Mouse (Mus musculus): Measurements from ENCODE around the gene Lmod2. TPM values are rescaled to one million over a fixed set of nuclear protein-coding genes. Genes with fewer than 3 reads are reported as not detected.

Gene Lmod2
- total and polyA plus RNA-seq, 3 experiments = 191 to 757 (median 691) TPM

DNA sequence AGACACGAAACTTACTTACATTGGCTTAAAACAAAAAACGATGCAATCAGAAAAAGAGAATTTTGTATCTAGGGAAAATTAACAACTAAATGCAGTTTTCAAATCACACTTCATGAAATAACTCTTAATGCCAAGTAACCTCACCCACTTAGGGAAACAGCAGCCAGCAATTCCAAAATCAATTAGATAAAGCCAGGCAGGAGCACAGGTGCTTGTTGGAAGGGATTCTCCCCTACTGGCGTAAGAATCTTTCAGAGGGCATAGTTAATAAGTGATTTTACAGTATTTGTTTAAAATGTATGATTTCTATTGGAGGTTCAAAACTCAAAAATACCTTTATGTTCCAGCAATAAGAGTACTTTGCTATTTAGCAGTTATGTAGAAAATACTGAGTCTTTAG is 45.4 kb downstream of the Lmod2 start:
- no peak for DNase-seq
- no peak for TF ChIP-seq POLR2A (IDR thresholded peaks at IDR 0.05; ENCODE audit: insufficient read depth, low read depth, low read length)
- TF ChIP-seq CTCF (IDR thresholded peaks at IDR 0.05) = no peak
- TF ChIP-seq EP300 (IDR thresholded peaks at IDR 0.05; ENCODE audit: insufficient read depth, low read depth, low read length) = no peak
- intact Hi-C loops (cut with DNase I) = no loop called here
- H3K9ac ChIP-seq (ENCODE audit: low read depth, low read length) = no peak overlapping the region
- H3K36me3 ChIP-seq (ENCODE audit: control insufficient read depth, insufficient read depth, low read length) = peaks cover 24% of the 10 kb centered on the region
- H3K27me3 ChIP-seq (ENCODE audit: control insufficient read depth, insufficient read depth, low read length) = no peaks in the 10 kb centered on the region
- no peak overlapping the region for H3K27ac ChIP-seq
- peaks cover 7% of the 10 kb centered on the region for H3K4me1 ChIP-seq (ENCODE audit: control insufficient read depth, insufficient read depth, low read length)
- H3K79me2 ChIP-seq (replicated peaks; ENCODE audit: control insufficient read depth, insufficient read depth, low read length) = peaks cover 6% of the 10 kb centered on the region
- no peak overlapping the region for H3K4me3 ChIP-seq
- 81% methylated on average over 3 of the region's 3 CpGs for WGBS

GRCm38 (mm10) chr6:24645346-24646053 is 47.9 kb downstream of the Lmod2 start:
- no peak for DNase-seq
- peaks cover 33% of the 10 kb centered on the region for H3K36me3 ChIP-seq (ENCODE audit: control insufficient read depth, insufficient read depth, low read length)
- intact Hi-C loops (cut with DNase I) = no loop called here
- peaks cover 8% of the 10 kb centered on the region for H3K4me1 ChIP-seq (ENCODE audit: control insufficient read depth, insufficient read depth, low read length)
- TF ChIP-seq CTCF (IDR thresholded peaks at IDR 0.05) (no peak), POLR2A (IDR thresholded peaks at IDR 0.05; ENCODE audit: insufficient read depth, low read depth, low read length) (no peak), EP300 (IDR thresholded peaks at IDR 0.05; ENCODE audit: insufficient read depth, low read depth, low read length) (no peak)
- H3K27ac ChIP-seq = no peak overlapping the region
- no peak overlapping the region for H3K4me3 ChIP-seq
- 86% methylated on average over 6 of the region's 6 CpGs for WGBS
- H3K79me2 ChIP-seq (replicated peaks; ENCODE audit: control insufficient read depth, insufficient read depth, low read length) = peaks cover 4% of the 10 kb centered on the region
- no peak overlapping the region for H3K9ac ChIP-seq (ENCODE audit: low read depth, low read length)
- no peaks in the 10 kb centered on the region for H3K27me3 ChIP-seq (ENCODE audit: control insufficient read depth, insufficient read depth, low read length)

DNA sequence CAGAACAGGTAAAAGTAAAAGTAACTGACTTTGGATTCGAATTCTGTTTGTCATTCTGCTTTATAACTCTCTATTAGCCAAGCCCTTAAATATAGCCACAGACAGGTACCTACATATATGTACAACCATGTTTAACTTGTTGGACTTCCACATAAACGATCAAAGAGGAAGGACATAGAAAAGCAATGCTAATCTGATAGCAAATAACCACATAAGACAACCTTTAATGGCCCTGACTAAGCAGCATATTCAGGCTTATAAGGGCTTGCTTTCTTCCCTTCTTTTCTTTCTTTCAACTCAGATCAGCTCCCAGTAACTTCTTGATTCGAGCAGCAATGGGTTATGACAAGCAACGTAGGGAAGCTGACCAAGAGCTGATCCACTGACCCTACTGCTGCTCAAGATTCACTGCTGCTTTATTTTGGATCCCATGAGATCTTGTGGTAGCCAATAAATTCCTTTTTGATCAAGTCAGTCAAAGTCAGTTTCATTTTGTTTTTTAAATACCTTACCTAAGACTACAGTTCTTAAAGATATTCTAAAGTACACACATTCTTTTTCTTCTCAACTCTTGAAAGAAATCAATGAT is 49.6 kb downstream of the Lmod2 start:
- Histone ChIP-seq H3K36me3 (ENCODE audit: control insufficient read depth, insufficient read depth, low read length) (peaks cover 36% of the 10 kb centered on the region), H3K4me3 (no peak overlapping the region), H3K9ac (ENCODE audit: low read depth, low read length) (no peak overlapping the region), H3K27me3 (ENCODE audit: control insufficient read depth, insufficient read depth, low read length) (no peaks in the 10 kb centered on the region), H3K79me2 (replicated peaks; ENCODE audit: control insufficient read depth, insufficient read depth, low read length) (peaks cover 8% of the 10 kb centered on the region), H3K4me1 (ENCODE audit: control insufficient read depth, insufficient read depth, low read length) (peaks cover 13% of the 10 kb centered on the region), H3K27ac (no peak overlapping the region)
- DNase-seq = no peak
- intact Hi-C loops (cut with DNase I) = no loop called here
- WGBS = 54% methylated on average over 4 of the region's 4 CpGs
- TF ChIP-seq CTCF (IDR thresholded peaks at IDR 0.05) (no peak), POLR2A (IDR thresholded peaks at IDR 0.05; ENCODE audit: insufficient read depth, low read depth, low read length) (no peak), EP300 (IDR thresholded peaks at IDR 0.05; ENCODE audit: insufficient read depth, low read depth, low read length) (no peak)

DNA sequence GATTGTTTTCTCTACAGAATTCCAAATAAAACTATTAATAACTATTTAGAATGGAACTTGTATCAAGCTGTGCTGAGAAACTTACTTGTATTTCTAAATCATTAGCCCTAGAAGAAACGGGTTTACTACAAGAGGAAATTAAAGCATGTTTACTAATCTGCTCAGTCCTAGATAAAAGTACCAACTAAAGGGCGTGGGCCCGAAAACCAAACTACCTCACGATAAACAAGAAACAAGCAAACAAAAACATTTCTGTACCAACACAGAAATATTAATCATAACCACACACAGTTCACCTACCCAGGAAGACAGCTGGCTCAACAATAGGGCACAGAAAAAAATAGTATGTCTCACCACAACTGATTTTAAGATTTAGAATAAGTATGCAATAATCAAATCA is 50.8 kb downstream of the Lmod2 start:
- peaks cover 10% of the 10 kb centered on the region for H3K79me2 ChIP-seq (replicated peaks; ENCODE audit: control insufficient read depth, insufficient read depth, low read length)
- TF ChIP-seq CTCF (IDR thresholded peaks at IDR 0.05) (no peak), POLR2A (IDR thresholded peaks at IDR 0.05; ENCODE audit: insufficient read depth, low read depth, low read length) (no peak), EP300 (IDR thresholded peaks at IDR 0.05; ENCODE audit: insufficient read depth, low read depth, low read length) (no peak)
- H3K27ac ChIP-seq = no peak overlapping the region
- H3K9ac ChIP-seq (ENCODE audit: low read depth, low read length) = no peak overlapping the region
- DNase-seq = no peak
- no peaks in the 10 kb centered on the region for H3K27me3 ChIP-seq (ENCODE audit: control insufficient read depth, insufficient read depth, low read length)
- intact Hi-C loops (cut with DNase I) = no loop called here
- H3K36me3 ChIP-seq (ENCODE audit: control insufficient read depth, insufficient read depth, low read length) = peaks cover 33% of the 10 kb centered on the region
- no peak overlapping the region for H3K4me3 ChIP-seq
- peaks cover 11% of the 10 kb centered on the region for H3K4me1 ChIP-seq (ENCODE audit: control insufficient read depth, insufficient read depth, low read length)
- WGBS = 66% methylated on average over 4 of the region's 4 CpGs

- WGBS = 50% methylated on average over 3 of the region's 3 CpGs
- intact Hi-C loops (cut with DNase I) = no loop called here
- Histone ChIP-seq H3K4me1 (ENCODE audit: control insufficient read depth, insufficient read depth, low read length) (peaks cover 10% of the 10 kb centered on the region), H3K79me2 (replicated peaks; ENCODE audit: control insufficient read depth, insufficient read depth, low read length) (peaks cover 7% of the 10 kb centered on the region), H3K4me3 (no peak overlapping the region), H3K27ac (no peak overlapping the region), H3K27me3 (ENCODE audit: control insufficient read depth, insufficient read depth, low read length) (no peaks in the 10 kb centered on the region), H3K9ac (ENCODE audit: low read depth, low read length) (no peak overlapping the region), H3K36me3 (ENCODE audit: control insufficient read depth, insufficient read depth, low read length) (peaks cover 28% of the 10 kb centered on the region)
- no peak for DNase-seq
- no peak for TF ChIP-seq EP300 (IDR thresholded peaks at IDR 0.05; ENCODE audit: insufficient read depth, low read depth, low read length)
These were observed 53.2 kb downstream of the Lmod2 start for GRCm38 (mm10) chr6:24650719-24651118.

DNA sequence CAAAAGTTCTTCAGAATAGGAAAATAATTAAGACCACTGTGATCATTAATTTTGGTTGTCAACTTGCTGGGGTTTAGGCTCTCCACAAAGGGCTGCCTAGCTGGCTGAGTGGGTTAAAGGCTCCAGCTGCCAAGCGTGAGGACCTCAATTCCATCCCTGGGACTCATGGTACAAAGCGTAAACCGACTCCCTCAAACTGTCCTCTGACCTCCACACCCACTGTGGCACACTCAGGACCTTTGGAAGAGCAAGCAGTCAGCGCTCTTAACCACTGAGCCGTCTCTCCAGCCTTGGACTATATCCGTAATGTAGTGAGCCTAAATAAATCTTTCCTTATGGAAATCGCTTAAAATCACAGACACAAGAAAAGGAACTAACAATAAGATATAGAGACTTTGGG is 54.0 kb downstream of the Lmod2 start:
- intact Hi-C loops (cut with DNase I) = no loop called here
- TF ChIP-seq EP300 (IDR thresholded peaks at IDR 0.05; ENCODE audit: insufficient read depth, low read depth, low read length) (no peak), POLR2A (IDR thresholded peaks at IDR 0.05; ENCODE audit: insufficient read depth, low read depth, low read length) (no peak), CTCF (IDR thresholded peaks at IDR 0.05) (no peak)
- Histone ChIP-seq H3K36me3 (ENCODE audit: control insufficient read depth, insufficient read depth, low read length) (peaks cover 31% of the 10 kb centered on the region), H3K4me1 (ENCODE audit: control insufficient read depth, insufficient read depth, low read length) (peaks cover 13% of the 10 kb centered on the region), H3K4me3 (no peak overlapping the region), H3K79me2 (replicated peaks; ENCODE audit: control insufficient read depth, insufficient read depth, low read length) (peaks cover 9% of the 10 kb centered on the region), H3K9ac (ENCODE audit: low read depth, low read length) (no peak overlapping the region), H3K27ac (no peak overlapping the region), H3K27me3 (ENCODE audit: control insufficient read depth, insufficient read depth, low read length) (no peaks in the 10 kb centered on the region)
- WGBS = 80% methylated on average over 7 of the region's 7 CpGs
- no peak for DNase-seq

Other genes with a start within 250 kb of the Lmod2 start
- gene Iqub, start 82.7 kb upstream of the Lmod2 start, total RNA-seq (2021) = under 1 TPM; 0.47 to 0.52 TPM
- 0.06 and 0.08 TPM in 2 replicates for gene Iqub, start 82.7 kb upstream of the Lmod2 start, polyA plus RNA-seq (2012; rRNA removed)
- gene Ndufa5, start 69.7 kb upstream of the Lmod2 start, total RNA-seq (2021) = 1,000 to 10,000 TPM; 1,490 to 1,734 TPM
- 66.3 and 92.6 TPM in 2 replicates for gene Ndufa5, start 69.7 kb upstream of the Lmod2 start, polyA plus RNA-seq (2012; rRNA removed)
- 10 to 100 TPM; 61.4 to 69.9 TPM for gene Asb15, start 69.6 kb upstream of the Lmod2 start, total RNA-seq (2021)
- 31.0 and 61.4 TPM in 2 replicates for gene Asb15, start 69.6 kb upstream of the Lmod2 start, polyA plus RNA-seq (2012; rRNA removed)
- gene Wasl, start 67.2 kb downstream of the Lmod2 start, total RNA-seq (2021) = 10 to 100 TPM; 27.8 to 28.3 TPM
- 11.5 and 13.9 TPM in 2 replicates for gene Wasl, start 67.2 kb downstream of the Lmod2 start, polyA plus RNA-seq (2012; rRNA removed)
- gene Hyal6, start 135.5 kb downstream of the Lmod2 start, total RNA-seq (2021) = not detected
- gene Hyal6, start 135.5 kb downstream of the Lmod2 start, polyA plus RNA-seq (2012; rRNA removed) = not detected in 2 replicates
- not detected for gene Hyal4, start 150.6 kb downstream of the Lmod2 start, total RNA-seq (2021)
- gene Hyal4, start 150.6 kb downstream of the Lmod2 start, polyA plus RNA-seq (2012; rRNA removed) = not detected in 2 replicates
- gene Spam1, start 193.4 kb downstream of the Lmod2 start, total RNA-seq (2021) = not detected
- 0.04 TPM in 1 of 2 replicates, not detected in the other for gene Spam1, start 193.4 kb downstream of the Lmod2 start, polyA plus RNA-seq (2012; rRNA removed)